Mouse (Mus musculus) liver, embryonic 13.5 days (tissue): ENCODE results near the gene Actr3b. TPM values are rescaled to one million over a fixed set of nuclear protein-coding genes. Genes with fewer than 3 reads are reported as not detected.

Experiments
- ATAC-seq: fragments of 200-750 bp; cut with Nextera tagmentation; 2 replicates; pipeline ENCODE4 v1.8.0; 2017; ENCODE audit warnings: low read depth, mild to moderate bottlenecking, moderate number of reproducible peaks, moderate library complexity
- DNase-seq: peaks from one replicate; pipeline ENCODE4 v3.0.0; 2022
- H3K27ac ChIP-seq: fragments of 300-500 bp; sonication (generic); 2 replicates; pipeline ENCODE4 v1.5.1; 2015; ENCODE audit warnings: moderate library complexity, mild to moderate bottlenecking, inconsistent platforms
- H3K27me3 ChIP-seq: fragments of 300-500 bp; sonication (generic); 2 replicates; pipeline ENCODE4 v1.6.1; 2015; ENCODE audit warnings: mild to moderate bottlenecking, inconsistent platforms
- H3K36me3 ChIP-seq: fragments of 300-500 bp; sonication (generic); 2 replicates; pipeline ENCODE4 v1.6.1; 2015; ENCODE audit warnings: mild to moderate bottlenecking, inconsistent platforms
- H3K4me1 ChIP-seq: fragments of 300-500 bp; sonication (generic); replicated peaks from 2 replicates; pipeline ENCODE4 v1.6.1; 2015; ENCODE audit warnings: inconsistent platforms
- H3K4me2 ChIP-seq: fragments of 300-500 bp; sonication (generic); 2 replicates; pipeline ENCODE4 v1.6.1; 2015; ENCODE audit warnings: inconsistent platforms, mild to moderate bottlenecking, moderate library complexity
- H3K4me3 ChIP-seq: fragments of 300-500 bp; sonication (generic); replicated peaks from 2 replicates; pipeline ENCODE4 v1.5.1; 2015; ENCODE audit warnings: mild to moderate bottlenecking, inconsistent platforms
- H3K9ac ChIP-seq: fragments of 300-500 bp; sonication (generic); 2 replicates; pipeline ENCODE4 v1.6.1; 2015; ENCODE audit warnings: mild to moderate bottlenecking, inconsistent platforms
- H3K9me3 ChIP-seq: fragments of 300-500 bp; sonication (generic); replicated peaks from 2 replicates; pipeline ENCODE4 v1.6.1; 2016; ENCODE audit warnings: inconsistent platforms
- WGBS: fragments of 180-500 bp; shearing (Covaris S2); methylation state at CpG from one replicate; pipeline ENCODE4 v1.1.7; 2015; ENCODE audit not compliant: insufficient replicate concordance; 5-methylcytosine and 5-hydroxymethylcytosine counted together
- polyA plus RNA-seq: library from polyadenylated mRNA; unstranded; fragments of >200 nt; fragmentation: Nextera tagmentation; extraction: Ambion mirVana; gene quantifications from 2 replicates; pipeline ENCODE4 v1.2.1, GENCODE M21; 2015

Actr3b gene
- polyA plus RNA-seq, 1 experiment from 2014 or later: 0.90 TPM

DNA sequence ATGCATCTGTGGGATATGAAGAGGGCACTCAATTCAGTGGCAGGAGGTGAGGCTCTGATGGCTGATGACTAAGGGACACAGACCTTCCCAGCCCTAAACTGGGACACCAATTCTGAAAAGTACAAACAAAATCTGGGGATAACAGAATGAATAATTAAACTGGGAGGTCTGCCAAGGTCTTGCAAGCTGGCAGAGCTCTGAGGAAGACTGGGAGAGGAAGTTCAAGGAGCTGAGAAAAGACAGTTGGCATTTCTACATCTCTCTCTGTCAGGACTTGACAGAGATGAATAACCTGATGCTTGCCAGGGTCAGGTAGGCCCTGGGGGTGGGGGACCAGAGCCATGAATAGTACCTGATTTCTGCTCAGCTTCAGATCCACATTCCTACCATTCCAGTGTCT is 8.2 kb upstream of the Actr3b start:
- H3K4me2 ChIP-seq: no peak overlapping the region
- ATAC-seq: no peak
- no peaks in the 10 kb centered on the region for H3K36me3 ChIP-seq
- no peaks in the 10 kb centered on the region for H3K27me3 ChIP-seq
- no peak overlapping the region for H3K4me3 ChIP-seq
- H3K9ac ChIP-seq: no peak overlapping the region
- no peaks in the 10 kb centered on the region for H3K9me3 ChIP-seq
- H3K4me1 ChIP-seq: no peaks in the 10 kb centered on the region
- no peak for DNase-seq
- no peak overlapping the region for H3K27ac ChIP-seq

DNA sequence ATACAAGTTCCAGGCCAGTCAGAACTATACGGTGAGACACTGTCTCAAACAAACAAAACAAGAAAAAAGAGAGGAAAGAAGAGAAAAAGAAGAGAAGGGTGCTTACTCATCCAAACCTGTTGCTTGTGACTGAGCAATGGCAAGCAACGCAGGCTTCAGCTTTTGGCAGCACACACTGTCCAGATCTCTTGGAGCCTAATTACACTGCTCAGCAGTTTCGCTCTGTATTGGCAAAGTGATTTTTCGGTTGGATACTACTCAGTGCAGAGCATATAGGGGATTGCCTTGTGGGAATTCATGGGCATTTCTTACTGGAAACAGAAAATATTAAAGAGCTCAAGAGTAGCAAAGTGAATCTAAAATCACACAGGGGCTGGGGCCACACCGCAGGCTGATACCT is 6.9 kb upstream of the Actr3b start:
- Histone ChIP-seq H3K27me3 (no peaks in the 10 kb centered on the region), H3K4me3 (no peak overlapping the region), H3K4me2 (no peak overlapping the region), H3K27ac (no peak overlapping the region), H3K36me3 (no peaks in the 10 kb centered on the region), H3K4me1 (no peaks in the 10 kb centered on the region), H3K9me3 (no peaks in the 10 kb centered on the region), H3K9ac (no peak overlapping the region)
- DNase-seq (no peak), ATAC-seq (no peak)
- WGBS: 66% methylated on average over 5 of the region's 5 CpGs

DNA sequence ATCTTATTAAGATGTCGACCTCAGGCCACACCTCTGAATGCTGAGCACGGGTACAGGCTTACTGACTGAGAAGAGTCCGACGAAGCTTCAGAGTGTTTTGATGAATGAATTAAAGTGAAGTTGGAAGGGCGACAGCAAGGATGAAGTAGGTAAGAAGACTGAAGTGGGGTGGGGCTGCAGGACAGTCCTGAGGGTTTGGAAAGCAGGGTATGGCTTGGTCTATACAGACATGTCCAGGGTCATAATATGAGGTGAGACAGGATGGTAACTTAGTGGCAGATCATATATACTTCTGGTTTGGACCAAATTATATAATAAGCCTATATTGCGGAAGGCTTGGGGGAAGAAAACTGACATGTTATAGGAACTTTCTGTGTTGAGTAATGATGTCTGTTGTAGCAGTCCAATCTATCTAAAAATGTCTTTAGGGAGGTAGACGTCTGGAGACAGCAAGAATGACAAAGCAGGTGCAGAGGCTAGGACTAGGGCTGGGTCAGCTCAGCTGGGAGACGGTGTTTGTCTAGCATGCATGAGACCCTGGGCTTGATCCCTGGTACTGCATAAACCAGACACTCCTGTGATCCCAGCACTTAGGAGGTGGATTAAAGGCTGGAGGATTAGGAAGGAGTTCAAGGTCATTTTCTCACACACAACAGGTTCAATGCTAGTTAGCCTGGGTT is 6.1 kb upstream of the Actr3b start:
- Histone ChIP-seq H3K9ac (no peak overlapping the region), H3K4me3 (no peak overlapping the region), H3K27me3 (no peaks in the 10 kb centered on the region), H3K4me2 (no peak overlapping the region), H3K36me3 (no peaks in the 10 kb centered on the region), H3K9me3 (no peaks in the 10 kb centered on the region), H3K27ac (no peak overlapping the region), H3K4me1 (no peaks in the 10 kb centered on the region)
- WGBS: 43% methylated on average over 8 of the region's 8 CpGs
- DNase-seq (no peak), ATAC-seq (no peak)

DNA sequence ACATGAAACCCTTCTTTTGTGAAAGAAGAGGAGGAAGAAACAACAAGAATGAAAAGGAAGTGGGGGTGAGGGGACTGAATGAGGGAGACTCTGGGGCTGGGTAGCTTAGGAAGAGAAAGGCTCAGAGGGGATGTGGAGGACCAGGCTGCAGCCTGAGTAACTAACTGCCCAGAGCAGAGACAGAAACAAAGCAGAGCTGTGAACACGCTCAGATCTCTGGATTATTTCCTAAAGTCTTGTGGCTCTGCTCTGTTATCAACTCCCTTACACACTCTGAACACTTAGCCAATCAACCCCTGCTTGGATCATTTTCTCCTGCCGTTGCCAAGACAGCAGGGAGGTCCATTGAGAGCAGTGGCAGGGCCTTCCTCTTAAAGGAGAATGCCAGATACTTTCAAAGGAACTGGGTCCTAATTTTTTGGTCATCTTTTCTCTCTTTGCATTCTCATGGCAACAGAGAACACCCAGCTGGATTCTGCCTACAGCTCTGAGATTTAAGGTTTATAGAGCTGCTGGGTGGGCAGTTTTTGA is 5.5 kb upstream of the Actr3b start:
- Histone ChIP-seq H3K27me3 (no peaks in the 10 kb centered on the region), H3K4me3 (no peak overlapping the region), H3K27ac (no peak overlapping the region), H3K36me3 (no peaks in the 10 kb centered on the region), H3K9me3 (no peaks in the 10 kb centered on the region), H3K4me2 (no peak overlapping the region), H3K9ac (no peak overlapping the region), H3K4me1 (peaks cover 1% of the 10 kb centered on the region)
- 18% methylated on average over 2 of the region's 2 CpGs for WGBS
- DNase-seq (no peak), ATAC-seq (no peak)

DNA sequence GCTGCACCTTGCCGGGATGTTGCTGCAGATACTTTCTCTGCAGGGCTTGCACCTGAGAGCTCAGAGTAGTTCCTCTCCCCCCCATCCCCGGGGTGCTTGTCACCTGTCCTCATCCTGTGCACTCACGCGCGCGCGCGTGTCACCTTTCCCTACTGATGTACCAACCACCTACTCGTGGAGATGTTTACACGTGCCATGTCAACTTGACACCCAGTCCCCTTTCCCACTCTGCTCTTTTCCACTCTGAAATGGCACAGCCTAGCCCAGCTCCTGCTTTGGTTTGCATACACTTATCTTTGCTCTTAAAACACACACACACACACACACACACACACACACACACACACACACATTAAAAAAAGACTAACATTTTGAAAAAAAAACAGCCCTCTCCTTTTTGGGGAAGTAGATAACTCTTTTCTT is 624 bp downstream of the Actr3b start:
- no peak overlapping the region for H3K9ac ChIP-seq
- H3K4me2 ChIP-seq: peak overlapping the region; percentile 86
- ATAC-seq: no peak
- peaks cover 18% of the 10 kb centered on the region for H3K27me3 ChIP-seq
- H3K9me3 ChIP-seq: no peaks in the 10 kb centered on the region
- peak overlapping the region; percentile 63 for H3K4me3 ChIP-seq
- DNase-seq: peak; percentile 0
- no peak overlapping the region for H3K27ac ChIP-seq
- 3% methylated on average over 10 of the region's 10 CpGs for WGBS
- no peaks in the 10 kb centered on the region for H3K36me3 ChIP-seq
- H3K4me1 ChIP-seq: peaks cover 12% of the 10 kb centered on the region

DNA sequence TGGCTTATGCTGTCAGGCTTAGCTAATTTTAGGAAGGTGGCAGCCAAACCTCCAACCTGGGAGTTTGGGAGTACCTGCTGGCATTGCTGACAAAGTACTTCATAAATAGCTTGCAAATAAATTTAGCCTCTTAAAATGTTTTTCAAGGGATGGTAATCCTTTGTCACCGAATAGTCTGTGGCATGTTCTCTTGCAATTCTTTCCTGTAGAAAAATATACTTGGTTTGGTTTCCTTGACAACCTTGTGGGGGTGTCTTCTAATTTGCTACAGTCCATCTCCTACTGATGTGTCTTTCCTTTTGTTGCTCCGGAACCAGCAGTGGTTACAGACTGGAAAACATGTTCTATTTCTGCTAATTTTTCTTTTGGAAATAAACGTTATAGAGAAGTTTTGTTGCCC is 1.1 kb downstream of the Actr3b start:
- Histone ChIP-seq H3K4me3 (no peak overlapping the region), H3K4me1 (peaks cover 12% of the 10 kb centered on the region), H3K36me3 (no peaks in the 10 kb centered on the region), H3K27ac (no peak overlapping the region), H3K9ac (no peak overlapping the region), H3K4me2 (no peak overlapping the region), H3K9me3 (no peaks in the 10 kb centered on the region), H3K27me3 (peaks cover 18% of the 10 kb centered on the region)
- 49% methylated on average over 3 of the region's 3 CpGs for WGBS
- ATAC-seq (no peak), DNase-seq (no peak)

DNA sequence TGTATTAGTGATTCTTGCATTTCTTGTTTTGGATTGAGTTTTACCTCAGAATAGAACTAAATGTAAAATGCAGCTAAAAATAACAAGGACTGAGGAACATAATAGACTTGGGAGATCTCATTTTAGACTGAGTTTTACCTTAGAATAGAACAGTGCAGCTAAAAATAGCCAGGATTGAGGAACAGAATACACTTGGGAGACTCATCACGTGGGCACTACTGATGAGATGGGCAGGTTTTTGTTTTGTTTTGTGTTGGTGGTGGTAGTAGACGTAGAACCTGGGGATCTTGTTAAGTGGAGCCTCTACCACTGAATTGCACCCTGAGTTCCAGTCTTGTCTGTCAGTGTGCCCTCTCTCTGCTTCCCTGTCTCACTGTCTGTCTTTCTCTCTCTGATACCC is 2.1 kb downstream of the Actr3b start:
- H3K27ac ChIP-seq: no peak overlapping the region
- H3K4me2 ChIP-seq: no peak overlapping the region
- DNase-seq (no peak), ATAC-seq (no peak)
- no peak overlapping the region for H3K9ac ChIP-seq
- no peaks in the 10 kb centered on the region for H3K36me3 ChIP-seq
- H3K4me1 ChIP-seq: peaks cover 12% of the 10 kb centered on the region
- no peaks in the 10 kb centered on the region for H3K9me3 ChIP-seq
- no peak overlapping the region for H3K4me3 ChIP-seq
- H3K27me3 ChIP-seq: peaks cover 18% of the 10 kb centered on the region
- 32% methylated on average over 2 of the region's 2 CpGs for WGBS

DNA sequence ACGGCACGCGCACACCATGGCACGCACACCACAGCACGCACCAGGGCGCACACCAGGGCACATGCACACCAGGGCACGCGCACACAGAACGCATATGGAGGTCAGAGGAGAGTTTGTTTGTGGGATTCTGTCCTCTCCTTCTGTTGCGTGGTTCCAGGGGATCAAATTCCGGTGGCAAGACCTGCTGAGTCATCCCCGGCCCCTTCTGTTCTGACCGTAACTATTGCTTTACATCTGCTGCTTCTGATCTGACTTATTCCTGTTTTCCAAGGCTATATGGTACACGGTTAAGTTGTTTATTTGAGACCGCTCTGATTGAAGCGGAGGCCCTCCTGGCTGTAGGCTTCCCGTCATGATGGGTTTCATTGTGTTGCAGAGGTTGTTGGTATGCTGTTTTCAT is 9.2 kb downstream of the Actr3b start:
- Histone ChIP-seq H3K4me3 (no peak overlapping the region), H3K9me3 (no peaks in the 10 kb centered on the region), H3K27me3 (no peaks in the 10 kb centered on the region), H3K36me3 (no peaks in the 10 kb centered on the region), H3K4me2 (0 out of 2 replicates have a peak overlapping the region, but pooled peaks have one; percentile 12), H3K27ac (no peak overlapping the region), H3K9ac (no peak overlapping the region), H3K4me1 (no peaks in the 10 kb centered on the region)
- no peak for DNase-seq
- 55% methylated on average over 17 of the region's 17 CpGs for WGBS
- no peak for ATAC-seq

DNA sequence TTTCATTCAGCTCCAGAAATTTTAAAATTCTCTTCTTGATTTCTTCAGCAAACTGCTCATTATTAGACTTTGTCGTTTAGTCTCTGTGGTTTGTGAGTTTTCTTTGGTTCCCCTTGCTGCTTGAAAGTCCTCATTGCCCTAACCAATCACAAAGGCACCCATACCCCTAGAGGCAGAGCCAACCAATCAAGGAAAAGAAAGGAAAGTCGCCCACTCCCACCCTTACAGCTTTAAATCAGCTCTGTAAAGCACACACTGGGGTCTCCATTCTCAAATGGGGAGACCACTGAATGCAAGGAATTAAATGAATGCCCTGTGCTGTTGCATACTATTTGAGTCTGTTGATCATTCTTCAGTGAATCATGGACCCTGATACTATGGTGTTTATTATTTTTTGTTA is 9.6 kb downstream of the Actr3b start:
- Histone ChIP-seq H3K36me3 (no peaks in the 10 kb centered on the region), H3K4me3 (no peak overlapping the region), H3K9ac (no peak overlapping the region), H3K9me3 (no peaks in the 10 kb centered on the region), H3K4me2 (no peak overlapping the region), H3K27ac (no peak overlapping the region), H3K4me1 (no peaks in the 10 kb centered on the region), H3K27me3 (no peaks in the 10 kb centered on the region)
- ATAC-seq: no peak
- DNase-seq: no peak
- 24% methylated on average over 2 of the region's 2 CpGs for WGBS

DNA sequence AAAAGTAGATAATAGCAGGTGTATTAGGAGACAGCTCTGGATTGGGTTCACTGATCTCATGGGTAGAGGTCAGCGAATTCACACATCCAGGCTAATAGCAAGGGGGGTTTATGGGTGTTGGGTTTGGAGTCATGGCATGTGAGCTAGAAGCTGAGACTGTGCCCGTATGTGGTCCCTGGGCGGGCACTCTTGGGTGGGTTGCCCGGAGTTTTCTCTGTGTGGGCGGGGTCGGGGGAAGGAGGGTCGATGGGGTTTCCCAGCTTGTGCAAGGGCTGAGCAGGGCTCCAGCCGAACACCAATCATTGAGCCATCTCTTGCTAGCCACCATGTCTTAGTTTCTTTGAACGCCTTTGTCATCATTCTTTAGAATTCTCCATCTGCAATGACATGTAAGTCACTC is 12.7 kb downstream of the Actr3b start:
- ATAC-seq: no peak
- whole genome bisulfite sequencing: 73% methylated on average over 9 of the region's 9 CpGs

DNA sequence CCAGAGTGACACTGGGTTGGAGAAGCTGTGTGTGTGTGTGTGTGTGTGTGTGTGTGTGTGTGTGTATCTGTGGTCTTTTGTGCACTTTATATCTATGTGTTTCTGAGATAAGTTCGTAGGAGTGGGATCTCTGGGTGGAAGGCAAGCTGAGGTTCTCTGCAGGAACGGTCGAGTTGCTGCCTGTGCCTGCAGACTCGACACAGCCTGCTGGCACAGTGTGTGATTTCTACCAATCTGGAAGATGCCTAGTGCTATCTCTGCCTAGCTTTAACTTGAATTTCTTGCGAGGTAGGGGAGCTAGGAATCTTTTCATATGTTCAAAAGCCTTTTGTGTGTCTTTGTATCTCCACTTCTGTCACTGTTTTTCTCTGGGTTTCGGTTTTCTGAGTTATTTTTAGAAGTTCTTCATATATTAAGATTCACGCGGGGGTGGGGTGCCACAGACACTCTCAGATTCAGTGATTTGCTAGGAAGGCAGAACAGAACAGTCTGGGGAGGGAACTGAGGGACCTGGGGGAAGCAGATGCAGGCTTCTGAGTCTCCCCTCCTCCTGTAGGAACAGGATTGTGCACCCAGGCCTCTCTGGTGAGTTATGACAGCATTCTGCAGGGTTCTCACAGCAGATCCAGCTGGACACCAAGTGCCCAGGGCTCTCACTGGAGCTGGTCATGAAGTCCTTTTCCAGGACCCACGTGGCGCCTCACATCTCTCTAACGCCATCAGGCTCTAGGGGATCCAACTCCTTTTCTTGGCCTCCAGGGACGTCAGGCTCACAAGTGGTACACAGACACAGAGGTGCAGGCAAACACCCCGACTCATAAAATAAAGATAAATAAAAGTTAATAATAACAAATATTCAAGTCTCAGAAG is 14.4 kb downstream of the Actr3b start:
- H3K27ac ChIP-seq: no peak overlapping the region
- no peak overlapping the region for H3K4me3 ChIP-seq
- 54% methylated on average over 13 of the region's 13 CpGs for WGBS
- ATAC-seq (no peak), DNase-seq (no peak)
- no peak overlapping the region for H3K4me2 ChIP-seq
- H3K9me3 ChIP-seq: no peaks in the 10 kb centered on the region
- H3K27me3 ChIP-seq: no peaks in the 10 kb centered on the region
- no peaks in the 10 kb centered on the region for H3K4me1 ChIP-seq
- H3K36me3 ChIP-seq: no peaks in the 10 kb centered on the region
- H3K9ac ChIP-seq: no peak overlapping the region

More for the DNA sequence above, 12.7 kb downstream of the Actr3b start:
- H3K27ac ChIP-seq: no peak overlapping the region
- no peaks in the 10 kb centered on the region for H3K36me3 ChIP-seq
- no peaks in the 10 kb centered on the region for H3K9me3 ChIP-seq
- no peak overlapping the region for H3K4me2 ChIP-seq
- H3K27me3 ChIP-seq: no peaks in the 10 kb centered on the region
- H3K4me3 ChIP-seq: no peak overlapping the region
- H3K9ac ChIP-seq: no peak overlapping the region
- H3K4me1 ChIP-seq: no peaks in the 10 kb centered on the region
- no peak for DNase-seq
